Mouse (Mus musculus) bone marrow macrophage, adult 2 months (primary cell): ENCODE measurements around the gene Elmo1. TPM values are rescaled to one million over a fixed set of nuclear protein-coding genes. Genes with fewer than 3 reads are reported as not detected.

ENCODE experiments used
- H3K27ac ChIP-seq: 2 replicates; pipeline ENCODE4 v1.5.1; 2012; ENCODE audit warnings: low read depth, low read length; ENCODE audit not compliant: insufficient read depth
- H3K4me1 ChIP-seq: 2 replicates; pipeline ENCODE4 v1.6.1; 2012; ENCODE audit warnings: low read length; ENCODE audit not compliant: control insufficient read depth, insufficient read depth
- H3K4me3 ChIP-seq: 2 replicates; pipeline ENCODE4 v1.5.1; 2012; ENCODE audit warnings: mild to moderate bottlenecking, low read length, moderate library complexity; ENCODE audit not compliant: insufficient read depth
- CTCF ChIP-seq: IDR thresholded peaks from 2 replicates; pipeline ENCODE4 v1.5.1; 2012; ENCODE audit warnings: low read depth, mild to moderate bottlenecking, low read length, moderate library complexity
- POLR2A ChIP-seq: IDR thresholded peaks from 2 replicates; pipeline ENCODE4 v1.6.1; 2012; ENCODE audit warnings: mild to moderate bottlenecking, low read depth, low read length, borderline replicate concordance
- polyA plus RNA-seq: library from polyadenylated mRNA; stranded (reverse); fragments of >200 nt; gene quantifications from 2 replicates; pipeline ENCODE4 v1.2.4, GENCODE M21; 2012; ENCODE audit not compliant: missing spikeins, insufficient read depth, insufficient read length

Elmo1 gene
- polyA plus RNA-seq, 1 experiment, result 60.9 TPM

DNA sequence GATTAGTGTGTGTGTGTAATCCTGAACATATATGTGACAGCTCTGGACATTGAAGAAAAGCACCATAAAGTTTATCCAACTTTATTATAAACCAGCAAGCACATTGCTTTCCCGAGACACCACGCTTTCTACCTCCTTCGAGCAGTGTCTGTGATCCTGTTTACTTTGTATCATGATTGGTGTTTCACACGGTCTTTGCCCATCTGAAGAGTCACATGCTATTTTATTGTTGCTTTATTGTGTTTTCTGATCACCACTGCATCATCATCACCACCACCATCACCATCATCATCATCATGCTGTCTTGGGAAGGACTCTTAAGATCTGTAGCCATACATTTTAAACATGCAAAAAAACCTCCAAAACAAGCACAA lies 41.6 kb downstream of the Elmo1 start:
- Histone ChIP-seq H3K4me1 (peaks cover 66% of the 10 kb centered on the region), H3K4me3 (no peak overlapping the region), H3K27ac (no peak overlapping the region)
- TF ChIP-seq CTCF (no peak), POLR2A (no peak)

DNA sequence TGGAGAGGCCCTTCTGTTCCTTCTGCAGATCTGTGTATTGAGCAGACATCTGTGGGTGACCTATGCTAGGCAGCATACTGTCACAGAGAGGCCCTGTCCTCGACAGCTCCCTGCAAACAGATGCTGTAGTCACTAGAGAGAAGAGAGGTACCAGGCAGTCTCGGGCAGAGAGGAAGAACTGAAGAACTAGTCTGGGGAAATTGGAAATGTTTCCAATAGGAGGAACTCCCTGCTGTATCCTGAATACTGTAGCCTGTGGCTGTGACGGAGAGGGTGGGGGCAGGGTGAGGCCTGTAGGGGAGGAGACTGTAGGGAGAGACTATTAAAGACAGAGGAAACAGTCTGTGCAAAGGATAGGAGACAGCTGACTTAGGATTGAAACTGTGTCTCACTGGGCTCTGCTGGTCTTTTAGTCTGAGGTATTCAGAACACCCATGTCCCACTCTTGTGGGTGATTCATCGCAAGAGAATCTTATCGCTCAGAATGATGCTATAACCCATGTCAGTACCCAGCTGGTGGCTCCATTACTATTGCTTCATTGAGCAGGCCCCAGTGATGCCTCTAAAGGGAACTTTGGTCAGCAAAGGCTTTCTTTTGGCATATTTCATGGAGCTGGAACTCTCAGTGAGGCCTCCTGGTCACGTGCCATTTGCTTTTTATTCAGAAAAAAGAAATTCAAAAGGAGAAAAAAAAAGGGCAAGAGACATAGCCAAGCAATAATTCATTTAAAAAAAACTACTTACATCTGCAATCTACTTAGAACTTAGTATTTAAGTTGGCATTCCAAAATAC lies 43.4 kb downstream of the Elmo1 start:
- Histone ChIP-seq H3K4me3 (no peak overlapping the region), H3K27ac (peak overlapping the region; percentile 64), H3K4me1 (peaks cover 67% of the 10 kb centered on the region)
- no peak for TF ChIP-seq POLR2A
- TF ChIP-seq CTCF, result no peak

DNA sequence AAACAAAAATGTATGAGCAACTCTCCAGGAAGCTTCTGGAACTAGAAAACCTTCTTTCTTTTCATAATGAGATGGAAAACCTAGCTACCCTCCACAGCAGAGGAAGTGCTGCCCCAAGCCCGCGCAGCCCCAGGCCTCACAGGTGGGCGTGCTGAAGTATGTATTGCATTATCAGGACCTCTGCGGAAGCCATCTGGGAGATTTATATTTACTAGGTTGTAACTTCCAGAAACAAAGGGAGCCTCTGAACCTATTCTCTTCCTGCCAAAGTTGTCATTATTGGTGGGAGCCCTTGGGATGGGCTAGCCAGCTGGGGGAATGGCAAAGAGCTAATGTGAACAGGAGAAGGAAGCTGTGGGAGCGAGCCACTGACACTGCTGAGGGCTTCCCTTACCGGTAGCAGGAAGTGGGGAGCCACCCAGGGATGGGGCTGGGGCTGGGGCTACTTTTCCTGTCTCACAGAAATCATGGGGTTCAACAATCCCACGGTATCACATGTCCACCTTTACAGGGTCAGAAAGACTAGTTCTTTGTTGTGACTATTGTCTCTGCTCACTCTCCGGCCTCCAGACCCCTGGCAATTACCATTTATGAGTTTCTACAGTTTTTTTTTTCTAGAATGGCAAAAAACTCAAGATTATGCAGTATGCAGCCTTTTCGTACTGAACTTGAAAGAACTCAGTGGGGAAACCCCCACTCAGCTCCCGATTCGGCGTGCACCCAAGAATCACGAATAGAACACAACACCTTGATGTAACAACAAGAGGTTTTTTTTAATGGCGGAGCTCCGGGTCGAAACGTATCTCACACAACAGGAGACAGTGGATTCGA lies 44.2 kb downstream of the Elmo1 start:
- Histone ChIP-seq H3K4me3 (no peak overlapping the region), H3K27ac (peak overlapping the region; percentile 64), H3K4me1 (peaks cover 67% of the 10 kb centered on the region)
- no peak for TF ChIP-seq POLR2A
- no peak for TF ChIP-seq CTCF

DNA sequence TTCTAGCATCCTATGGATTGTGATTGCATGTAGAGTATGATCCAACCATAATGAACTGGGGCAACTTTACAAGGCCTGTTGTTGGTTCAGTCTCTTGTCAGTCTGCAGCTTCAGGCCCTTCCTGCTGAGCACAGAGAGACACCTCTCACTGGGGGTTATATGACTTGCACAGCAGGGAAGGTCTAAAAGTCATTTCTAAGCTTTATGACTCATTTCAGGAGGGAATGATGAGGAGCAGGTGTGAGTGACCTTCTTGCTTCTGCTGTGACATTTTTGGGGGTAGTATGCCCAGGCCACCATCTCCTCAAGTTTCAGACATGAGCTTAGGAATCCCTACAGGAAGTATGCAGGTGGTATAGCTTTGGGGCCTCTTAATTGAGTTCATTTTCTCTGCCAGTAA lies 46.4 kb downstream of the Elmo1 start:
- no peak overlapping the region for H3K4me3 ChIP-seq
- H3K4me1 ChIP-seq, result peaks cover 68% of the 10 kb centered on the region
- TF ChIP-seq CTCF (no peak), POLR2A (no peak)
- H3K27ac ChIP-seq, result no peak overlapping the region

DNA sequence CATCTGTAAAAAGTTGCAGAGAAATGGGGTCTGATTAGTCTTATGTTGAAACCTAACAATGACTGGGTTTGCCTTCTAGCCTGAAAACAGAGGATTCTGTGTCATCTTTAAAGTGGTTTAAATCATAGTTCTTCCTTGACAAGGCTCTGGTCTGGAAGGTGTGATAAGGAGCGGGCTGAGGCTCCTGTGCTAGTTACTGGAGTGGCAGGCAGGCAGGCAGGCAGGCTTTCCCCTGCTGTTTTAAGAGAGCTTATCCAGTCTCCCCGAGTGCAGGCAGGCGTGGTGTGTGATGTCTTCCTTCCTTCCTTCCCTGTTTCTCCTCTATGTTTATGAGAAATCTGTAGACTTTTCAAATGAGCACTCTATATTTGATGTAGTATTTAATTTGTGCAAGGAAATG lies 48.1 kb downstream of the Elmo1 start:
- Histone ChIP-seq H3K27ac (no peak overlapping the region), H3K4me1 (peaks cover 60% of the 10 kb centered on the region), H3K4me3 (no peak overlapping the region)
- TF ChIP-seq POLR2A, result no peak
- TF ChIP-seq CTCF, result no peak

DNA sequence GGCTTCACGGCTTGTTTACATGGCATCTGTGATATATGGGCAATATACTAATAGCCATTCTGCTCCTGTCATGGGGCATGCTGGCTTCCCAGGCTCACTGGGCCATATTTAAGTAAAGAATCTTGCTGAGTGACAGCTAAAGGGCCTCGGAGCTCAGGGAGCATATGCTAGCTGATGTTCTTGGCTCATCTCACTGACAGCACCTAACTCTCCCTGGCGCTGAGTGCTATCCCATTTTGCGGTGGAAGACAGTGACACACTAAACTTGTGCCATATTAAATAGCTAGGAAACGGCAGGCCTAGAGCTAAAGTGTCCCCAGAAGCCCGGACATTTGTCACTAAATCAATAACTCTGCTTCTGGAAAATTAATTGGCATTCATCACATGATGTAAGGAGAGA lies 48.7 kb downstream of the Elmo1 start:
- Histone ChIP-seq H3K4me3 (no peak overlapping the region), H3K4me1 (peaks cover 55% of the 10 kb centered on the region), H3K27ac (no peak overlapping the region)
- TF ChIP-seq POLR2A, result no peak
- no peak for TF ChIP-seq CTCF

DNA sequence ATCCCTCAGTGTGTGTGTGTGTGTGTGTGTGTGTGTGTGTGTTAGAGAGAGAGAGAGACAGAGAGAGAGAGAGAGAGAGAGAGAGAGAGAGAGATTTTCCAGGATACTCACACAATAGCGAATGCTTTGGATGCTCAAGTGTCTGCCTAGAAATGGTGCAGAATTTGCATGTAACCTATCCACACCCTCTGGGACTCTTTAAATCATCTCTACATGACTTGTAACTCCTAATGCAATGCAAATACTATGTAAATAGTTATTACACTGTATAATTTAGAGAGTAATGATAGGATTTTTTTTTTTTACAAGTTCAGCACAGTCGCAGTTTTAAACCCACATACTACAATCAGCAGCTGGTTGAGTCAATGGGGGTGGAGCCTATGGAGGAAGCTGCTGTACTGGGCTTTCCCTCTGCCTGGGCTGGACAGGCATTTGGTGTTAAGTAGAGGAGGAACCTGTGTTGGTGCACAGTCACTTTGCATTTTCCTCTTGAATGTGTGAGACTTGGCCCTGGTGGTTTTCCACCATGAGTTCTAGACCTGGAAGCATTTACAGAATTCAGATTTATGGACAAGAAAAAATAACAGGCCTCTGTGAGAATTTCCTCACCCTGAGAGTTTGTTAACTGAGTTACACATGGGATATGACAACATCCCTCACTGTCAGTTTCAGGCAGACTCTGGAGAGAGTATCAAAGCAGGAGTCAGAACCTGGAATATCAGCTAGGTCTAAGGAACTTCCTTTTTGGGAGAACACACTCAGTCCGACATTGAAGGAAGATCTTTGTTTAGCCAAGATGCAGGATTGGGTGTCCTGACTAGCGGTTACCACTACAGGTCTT lies 49.6 kb downstream of the Elmo1 start:
- TF ChIP-seq CTCF, result no peak
- Histone ChIP-seq H3K27ac (0 out of 2 replicates have a peak overlapping the region, but pooled peaks have one; percentile 1), H3K4me3 (no peak overlapping the region), H3K4me1 (peaks cover 46% of the 10 kb centered on the region)

DNA sequence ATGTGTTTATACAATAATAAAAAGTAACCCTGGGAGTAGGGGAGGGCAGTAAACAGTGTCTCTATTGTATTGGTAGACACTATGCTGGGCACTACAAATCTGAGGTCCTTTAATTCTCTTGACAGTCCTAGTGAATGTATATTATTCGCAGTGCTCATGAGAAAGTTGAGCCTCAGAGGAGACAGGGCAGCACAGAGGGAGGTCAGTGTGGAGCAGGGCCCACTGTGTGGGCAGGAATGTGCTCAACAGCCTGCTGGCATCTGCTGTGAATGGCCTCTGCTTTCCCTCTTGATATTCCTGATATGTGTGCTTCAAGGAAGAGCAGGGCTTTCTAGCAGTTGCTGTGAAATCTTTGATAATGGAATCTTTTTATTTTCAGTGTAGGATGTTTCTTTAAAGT lies 52.2 kb downstream of the Elmo1 start:
- H3K4me3 ChIP-seq, result no peak overlapping the region
- TF ChIP-seq CTCF, result no peak
- TF ChIP-seq POLR2A, result no peak
- H3K4me1 ChIP-seq, result peaks cover 37% of the 10 kb centered on the region
- H3K27ac ChIP-seq, result no peak overlapping the region

DNA sequence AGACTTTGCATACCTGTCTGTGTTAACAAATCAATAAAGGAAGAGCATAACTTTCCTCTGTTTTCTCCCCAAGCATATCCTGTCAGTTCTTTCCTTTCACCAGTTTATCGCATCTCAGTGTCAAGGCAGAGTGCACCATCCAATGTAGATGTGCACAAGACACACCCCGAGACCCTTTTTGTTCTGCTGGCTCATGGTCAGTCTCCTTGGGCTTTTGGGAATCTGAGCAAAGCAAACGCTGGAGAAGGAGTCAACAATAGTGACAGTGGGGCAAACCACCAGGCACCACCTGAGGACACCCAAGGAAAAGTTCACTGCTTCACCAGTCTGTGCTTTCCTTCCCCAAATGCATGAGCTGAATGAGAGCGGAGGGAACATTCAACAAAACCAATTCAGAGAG lies 56.5 kb downstream of the Elmo1 start:
- no peak overlapping the region for H3K27ac ChIP-seq
- H3K4me1 ChIP-seq, result peaks cover 20% of the 10 kb centered on the region
- TF ChIP-seq CTCF, result no peak
- TF ChIP-seq POLR2A, result no peak
- H3K4me3 ChIP-seq, result no peak overlapping the region

DNA sequence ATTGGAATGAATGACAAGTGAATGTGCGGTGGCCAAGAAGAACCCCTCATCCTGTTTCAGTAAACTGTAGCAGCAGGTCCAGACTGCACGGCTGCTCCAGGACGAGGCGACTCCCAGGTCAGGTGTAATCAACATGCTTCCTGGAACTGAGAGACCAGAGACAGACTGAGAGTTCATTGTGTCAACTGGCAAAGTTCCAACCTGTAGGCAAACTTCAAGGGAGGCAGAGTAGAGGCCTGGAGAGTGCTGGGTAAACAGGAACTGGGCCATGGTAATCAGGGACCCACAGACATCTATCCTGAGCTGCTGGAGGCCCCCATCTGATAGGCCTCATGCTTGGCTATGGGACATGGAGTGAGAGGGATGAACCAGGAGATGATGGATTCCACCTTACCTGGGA lies 57.3 kb downstream of the Elmo1 start:
- peaks cover 29% of the 10 kb centered on the region for H3K4me1 ChIP-seq
- no peak overlapping the region for H3K4me3 ChIP-seq
- H3K27ac ChIP-seq, result no peak overlapping the region
- TF ChIP-seq CTCF (no peak), POLR2A (no peak)
